Mouse (Mus musculus): Measurements from ENCODE around the gene Gm30302.
"Not testable (repeated sequence)": the region's sequence is repeated elsewhere in the genome, so short reads cannot be mapped to it uniquely, and the experiment has no call there.

Gene Gm30302

GRCm38 (mm10) chr13:49798901-49799300 is at the start of gene Gm30302:
TSS of gene Gm30302 (minus strand) at chr13:49799001.
- no peak for DNase-seq (ENCODE audit: low read depth, low spot score)

DNA sequence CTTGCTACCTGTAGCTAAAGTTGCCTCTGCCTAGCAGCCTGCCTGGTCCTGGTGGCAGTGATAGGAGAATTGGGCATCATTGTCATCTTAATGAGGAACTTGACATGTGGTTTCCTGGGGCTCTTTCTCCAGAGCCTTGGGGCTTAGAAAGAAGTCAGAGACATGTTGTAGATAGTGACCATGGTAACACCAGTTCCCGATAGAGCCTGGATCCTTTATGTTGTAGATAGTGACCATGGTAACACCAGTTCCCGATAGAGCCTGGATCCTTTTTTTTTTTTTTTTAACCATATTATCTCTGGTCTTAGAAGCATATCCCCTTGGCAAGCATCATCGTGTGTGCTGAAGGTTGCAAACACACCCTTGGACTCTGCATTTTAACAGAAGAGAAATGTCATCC is 48.0 kb upstream of the Gm30302 start:
- DNase-seq (ENCODE audit: low read depth, low spot score): no peak

DNA sequence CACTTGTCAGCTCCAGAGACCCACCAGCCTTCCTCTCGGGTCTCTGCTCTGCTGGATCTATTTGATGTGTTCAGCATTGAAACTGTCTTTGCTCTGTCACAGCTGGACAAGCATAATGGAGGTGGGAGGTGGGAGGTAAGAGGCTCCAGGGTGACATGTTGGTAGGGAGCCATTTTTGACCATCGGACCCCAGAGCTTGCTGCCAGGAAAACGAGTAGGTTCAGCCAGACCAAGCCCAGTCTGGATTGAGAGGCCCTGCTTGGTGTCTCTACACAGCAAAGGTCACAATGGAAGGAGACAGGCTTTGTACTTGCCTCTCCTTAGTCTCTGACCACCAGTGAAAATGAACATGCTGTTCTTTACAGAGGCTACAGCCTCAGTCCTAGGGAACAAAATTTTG is 47.3 kb upstream of the Gm30302 start:
- DNase-seq (ENCODE audit: low read depth, low spot score): no peak

DNA sequence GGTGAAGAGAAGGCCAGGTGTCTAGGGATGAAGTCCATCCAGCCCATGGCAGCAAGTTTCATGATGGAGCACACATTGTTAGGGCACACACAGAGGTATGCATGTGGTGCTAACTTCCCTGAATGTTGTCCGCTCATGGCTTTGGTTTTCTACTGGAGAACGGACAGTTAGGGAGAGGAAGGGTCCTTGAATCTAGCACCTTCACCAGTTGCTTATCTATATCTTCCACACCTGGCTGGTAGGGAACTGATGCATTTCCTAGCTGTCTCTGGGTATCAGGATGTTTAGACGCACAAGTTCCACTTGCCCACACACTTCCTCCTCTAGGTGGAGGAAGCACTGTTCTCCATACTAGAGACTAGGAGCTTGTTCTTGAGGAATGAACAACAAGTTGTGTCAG is 46.9 kb upstream of the Gm30302 start:
- DNase-seq (ENCODE audit: low read depth, low spot score): no peak

DNA sequence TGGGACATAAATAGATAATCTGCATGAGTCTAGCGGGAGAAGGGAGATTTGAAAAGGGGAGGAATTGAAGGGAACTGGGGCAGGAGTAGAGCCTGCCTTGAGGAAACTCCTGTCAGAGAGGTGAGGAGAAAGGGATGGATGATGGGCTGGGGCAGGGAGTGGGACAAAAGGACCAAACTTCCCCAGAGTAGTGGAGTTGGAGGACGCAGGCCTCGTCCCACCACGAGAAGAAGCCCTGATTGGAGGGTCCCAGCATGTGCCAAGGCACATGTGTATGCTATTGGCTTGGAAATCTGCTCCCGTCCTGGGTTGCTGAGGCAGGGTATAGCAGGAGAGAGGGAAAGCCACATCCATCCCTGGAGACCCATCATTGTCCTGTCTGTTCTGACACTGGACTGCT is 45.3 kb upstream of the Gm30302 start:
- DNase-seq (ENCODE audit: low read depth, low spot score): no peak

- DNase-seq (ENCODE audit: low read depth, low spot score): no peak
Measured at GRCm38 (mm10) chr13:49841186-49841585, 42.4 kb upstream of the Gm30302 start.

GRCm38 (mm10) chr13:49830355-49830754 is 31.6 kb upstream of the Gm30302 start:
- DNase-seq (ENCODE audit: low read depth, low spot score): no peak

GRCm38 (mm10) chr13:49825300-49825699 is 26.5 kb upstream of the Gm30302 start:
- DNase-seq (ENCODE audit: low read depth, low spot score): no peak

- no peak for DNase-seq (ENCODE audit: low read depth, low spot score)
Measured at GRCm38 (mm10) chr13:49814958-49815357, 16.2 kb upstream of the Gm30302 start.

- peak; percentile 16 for DNase-seq (ENCODE audit: low read depth, low spot score)
Measured at GRCm38 (mm10) chr13:49814420-49814819, 15.6 kb upstream of the Gm30302 start.

DNA sequence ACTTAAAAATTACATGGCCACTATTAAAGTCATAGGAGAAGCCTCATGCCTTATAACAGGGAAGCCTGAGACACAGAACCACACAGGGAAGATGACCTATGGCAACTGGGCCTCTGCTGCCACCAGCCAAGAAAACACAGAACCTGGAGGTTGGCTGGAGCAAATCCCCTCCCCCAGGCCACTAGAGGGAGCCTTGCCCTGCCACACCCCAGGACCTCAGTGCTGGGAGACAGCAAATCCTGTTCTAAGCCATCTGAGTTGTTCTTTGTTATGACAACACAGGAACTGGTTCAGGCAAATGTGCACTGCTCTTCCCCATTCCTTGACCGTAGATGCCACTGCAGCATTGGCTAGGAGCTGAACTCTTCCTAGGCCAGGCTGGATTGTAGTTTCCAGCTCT is 8.3 kb upstream of the Gm30302 start:
- peak; percentile 23 for DNase-seq (ENCODE audit: low read depth, low spot score)

DNA sequence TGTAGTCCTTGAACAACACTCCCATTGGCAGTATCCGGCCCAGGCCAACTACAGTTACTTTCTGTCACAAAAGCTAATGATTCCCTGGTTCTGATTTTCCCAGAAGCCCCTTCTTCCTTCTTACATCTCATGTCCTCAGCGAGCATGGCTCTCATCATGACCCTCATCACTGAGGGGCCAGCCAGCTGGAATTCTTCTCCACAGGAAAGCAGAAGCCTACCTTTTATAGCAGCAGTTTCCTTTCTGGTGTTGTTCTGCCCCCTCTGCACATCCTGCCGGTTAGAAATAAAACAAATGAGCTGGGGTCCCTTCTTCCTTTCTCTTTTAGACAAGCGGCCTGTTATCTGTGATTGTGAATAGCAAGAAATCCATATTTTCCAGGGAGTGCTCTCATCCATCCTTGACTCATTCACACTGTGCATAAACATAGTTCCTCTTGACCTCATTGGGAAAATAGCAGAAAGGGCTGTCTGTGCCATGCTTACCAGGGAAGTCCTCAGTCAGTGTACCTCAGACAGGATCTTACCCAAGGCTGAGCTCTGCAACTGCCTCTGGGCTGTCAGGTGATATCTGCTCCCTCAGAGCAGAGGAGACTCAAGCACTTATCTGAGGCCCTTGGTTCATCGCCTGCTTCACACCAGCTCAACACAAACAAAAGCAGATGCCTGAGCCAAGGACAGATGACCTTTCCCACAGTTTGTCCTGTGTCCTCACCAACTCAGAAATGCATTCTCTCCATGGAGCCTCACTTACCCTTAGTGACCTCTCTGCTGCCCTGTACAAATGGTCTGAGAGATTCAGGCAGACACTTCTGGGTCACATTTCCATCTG is 10.0 kb downstream of the Gm30302 start:
- DNase-seq (ENCODE audit: low read depth, low spot score): no peak

- DNase-seq (ENCODE audit: low read depth, low spot score): no peak
Measured at GRCm38 (mm10) chr13:49783899-49784298, 14.9 kb downstream of the Gm30302 start.

DNA sequence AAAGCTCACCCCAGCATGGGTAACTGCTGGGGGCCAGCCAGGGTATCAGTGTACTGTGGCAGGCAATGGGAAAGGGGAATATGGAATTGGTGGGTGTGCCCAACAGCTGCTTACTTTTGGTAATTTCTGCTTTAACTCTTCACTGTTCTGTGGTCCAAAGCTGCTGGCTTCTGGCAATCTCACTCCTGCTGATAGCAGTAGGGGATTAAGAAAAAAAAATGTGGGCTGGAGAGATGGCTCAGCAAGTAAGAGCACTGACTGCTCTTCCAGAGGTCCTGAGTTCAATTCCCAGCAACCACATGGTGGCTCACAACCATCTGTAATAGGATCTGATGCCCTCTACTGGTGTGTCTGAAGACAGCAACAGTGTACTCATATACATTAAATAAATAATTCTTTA is 27.3 kb downstream of the Gm30302 start:
- DNase-seq (ENCODE audit: low read depth, low spot score): not testable (repeated sequence)

- peak; percentile 7 for DNase-seq (ENCODE audit: low read depth, low spot score)
Measured at GRCm38 (mm10) chr13:49769111-49769510, 29.7 kb downstream of the Gm30302 start.

GRCm38 (mm10) chr13:49768048-49768447 is 30.8 kb downstream of the Gm30302 start:
- no peak for DNase-seq (ENCODE audit: low read depth, low spot score)

GRCm38 (mm10) chr13:49766269-49766668 is 32.5 kb downstream of the Gm30302 start:
- no peak for DNase-seq (ENCODE audit: low read depth, low spot score)

DNA sequence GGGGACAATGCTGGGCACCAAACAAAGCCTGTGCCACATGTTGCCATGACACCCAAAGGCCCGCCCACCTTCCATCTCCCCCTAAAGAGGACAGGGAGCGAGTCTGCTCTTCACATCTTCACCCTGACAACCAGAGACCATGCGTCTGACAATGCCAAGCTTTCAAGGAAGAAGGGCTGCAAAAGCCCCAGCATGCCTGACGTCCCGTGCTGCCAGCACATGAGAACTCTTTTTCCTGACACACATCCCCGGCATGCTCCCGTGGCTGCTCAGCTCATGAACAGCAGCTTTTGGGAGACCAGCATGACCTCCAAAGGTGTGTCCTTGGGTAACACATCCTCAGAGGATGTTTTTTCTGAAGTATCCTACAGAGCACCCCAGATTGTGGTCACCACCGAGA is 33.5 kb downstream of the Gm30302 start:
- DNase-seq (ENCODE audit: low read depth, low spot score): no peak

GRCm38 (mm10) chr13:49762208-49762607 is 36.6 kb downstream of the Gm30302 start:
- DNase-seq (ENCODE audit: low read depth, low spot score): peak; percentile 49

GRCm38 (mm10) chr13:49760675-49761074 is 38.1 kb downstream of the Gm30302 start:
- no peak for DNase-seq (ENCODE audit: low read depth, low spot score)

- no peak for DNase-seq (ENCODE audit: low read depth, low spot score)
Measured at GRCm38 (mm10) chr13:49757966-49758365, 40.8 kb downstream of the Gm30302 start.

- no peak for DNase-seq (ENCODE audit: low read depth, low spot score)
Measured at GRCm38 (mm10) chr13:49756591-49756990, 42.2 kb downstream of the Gm30302 start.

DNA sequence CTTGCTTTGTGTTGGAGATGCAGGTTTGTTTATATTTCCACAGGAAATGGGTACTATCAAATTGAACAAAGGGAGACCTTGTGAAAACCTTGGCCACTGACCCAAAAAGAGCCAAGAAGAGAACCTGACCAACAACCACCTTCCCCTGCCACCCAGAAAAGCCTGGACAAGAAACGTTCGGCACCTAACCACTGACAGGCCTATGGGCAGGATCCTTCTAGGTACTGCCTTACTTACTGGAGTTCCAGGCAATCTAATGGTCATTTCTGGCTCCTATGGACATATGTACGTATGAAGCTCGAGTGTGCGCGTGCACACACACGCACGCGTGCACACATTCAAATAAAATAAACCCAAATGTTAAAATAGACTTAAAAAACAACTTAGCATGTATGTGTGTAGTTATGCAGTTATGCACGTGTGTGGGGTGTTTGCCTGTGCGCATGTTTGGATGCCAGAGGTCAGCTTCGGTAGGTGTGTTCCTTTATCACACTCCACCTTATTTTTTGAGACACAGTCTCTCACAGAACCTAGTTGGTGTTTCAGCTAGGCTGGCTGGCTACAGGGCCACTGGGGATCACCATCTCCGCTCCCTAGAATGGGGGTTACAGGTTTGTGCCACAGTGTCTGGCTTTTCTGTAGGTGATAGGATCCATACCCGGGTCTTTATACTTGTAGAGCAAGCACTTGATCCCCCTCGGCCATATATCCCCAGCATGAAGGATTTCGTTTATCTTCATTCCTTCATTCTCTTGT is 57.3 kb downstream of the Gm30302 start:
- no peak for DNase-seq (ENCODE audit: low read depth, low spot score)

All from ZHBTc4 (cell line).